Mouse (Mus musculus) adrenal gland, adult 8-10 months (tissue): ENCODE measurements around the gene Lpo. TPM values are rescaled to one million over a fixed set of nuclear protein-coding genes. Genes with fewer than 3 reads are reported as not detected.

Experiments
- DNase-seq: peaks from one replicate; pipeline ENCODE4 v3.0.0; 2022
- total RNA-seq, 4 experiments: library from RNA; stranded (reverse); gene quantifications; 2 replicates each; pipeline ENCODE4 v1.2.4; 2022

Gene Lpo
- total RNA-seq, 4 experiments from 2014 or later: not detected

DNA sequence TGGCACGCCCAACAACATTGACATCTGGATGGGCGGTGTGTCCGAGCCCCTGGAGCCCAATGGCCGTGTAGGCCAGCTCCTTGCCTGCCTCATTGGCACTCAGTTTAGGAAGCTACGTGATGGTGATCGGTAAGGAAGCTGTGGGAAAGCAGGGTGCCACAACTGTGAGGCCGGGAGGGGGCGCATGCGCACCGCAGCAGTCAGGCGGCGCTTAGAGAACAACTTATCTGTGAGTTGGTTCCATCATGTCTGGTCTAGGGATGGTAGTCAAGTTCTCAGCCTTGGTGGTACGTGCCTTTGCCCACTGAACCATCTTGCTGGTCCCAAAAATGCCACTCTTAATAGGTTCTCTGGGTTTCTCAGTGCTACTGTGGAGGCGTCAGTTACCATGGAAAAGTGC is 25.5 kb downstream of the Lpo start:
- DNase-seq: no peak

DNA sequence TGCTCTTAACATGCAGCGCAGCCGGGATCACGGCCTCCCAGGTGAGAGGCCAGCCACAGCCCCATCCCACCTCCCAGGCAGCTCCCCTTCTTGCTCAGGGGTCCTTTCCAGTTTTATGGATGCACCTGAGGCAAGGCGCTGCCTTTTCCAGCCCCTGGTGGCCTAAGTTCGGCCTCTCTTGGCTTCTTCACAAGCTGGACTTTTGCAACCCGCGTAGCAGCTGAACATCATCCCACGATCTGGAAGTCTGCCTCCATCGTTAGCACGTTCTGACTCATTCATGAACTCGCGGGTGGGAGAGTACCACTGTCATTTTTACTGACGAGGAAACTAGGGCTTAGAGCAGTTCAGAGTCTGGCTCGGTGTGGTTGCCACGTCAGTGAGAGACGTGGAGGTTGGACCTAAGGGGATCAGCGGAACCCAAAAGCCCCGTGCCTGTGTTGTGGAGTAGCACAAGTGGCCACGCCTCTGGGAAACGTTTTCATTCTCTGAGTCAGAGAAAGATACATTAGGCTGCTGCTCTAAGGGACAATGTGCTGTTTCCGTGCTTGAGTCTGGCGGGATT is 26.3 kb downstream of the Lpo start:
- no peak for DNase-seq

DNA sequence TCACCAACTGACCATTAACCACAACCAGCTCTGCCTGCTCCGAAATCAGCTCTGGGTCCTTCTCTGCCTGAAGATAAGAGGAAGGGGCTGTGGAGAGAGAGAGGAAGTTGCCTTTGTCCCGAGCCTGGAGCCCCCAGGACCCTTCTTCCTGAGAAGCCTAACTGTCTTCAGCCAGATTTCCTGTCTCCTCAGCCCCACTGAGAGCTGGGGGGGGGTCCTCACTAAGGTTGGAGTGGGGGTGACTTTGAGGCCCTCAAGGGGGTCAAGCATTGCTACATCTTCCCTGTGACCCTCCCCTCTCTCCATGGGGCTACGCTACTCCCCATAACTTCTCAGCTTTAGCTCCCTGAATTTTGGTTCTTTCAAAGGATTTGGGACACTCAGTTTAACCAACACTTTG is 34.6 kb downstream of the Lpo start, which contains the start of gene Mpo:
Gene Mpo (plus strand): TSS at position 122 of the 400 bp plus-strand sequence.
- no peak for DNase-seq

DNA sequence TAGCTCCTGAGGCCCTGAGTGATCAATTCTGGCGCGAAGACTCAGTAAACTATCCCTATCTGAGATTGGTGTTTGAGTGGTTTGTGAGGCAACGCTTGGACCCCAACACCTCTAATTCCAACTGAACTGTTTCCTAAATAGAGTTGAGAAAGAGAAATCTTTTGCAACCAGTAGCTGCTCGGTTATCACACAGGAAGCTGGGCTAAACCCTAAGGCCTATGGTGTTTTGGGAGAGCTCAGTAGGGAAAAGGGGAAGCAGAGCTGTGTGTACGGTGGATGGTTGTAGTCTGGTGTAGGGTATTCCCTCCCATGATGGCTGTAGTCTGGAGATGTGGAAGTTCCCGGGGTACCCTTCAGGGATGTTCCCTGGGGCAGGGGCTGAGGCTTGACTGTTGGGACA is 38.0 kb downstream of the Lpo start:
- no peak for DNase-seq

DNA sequence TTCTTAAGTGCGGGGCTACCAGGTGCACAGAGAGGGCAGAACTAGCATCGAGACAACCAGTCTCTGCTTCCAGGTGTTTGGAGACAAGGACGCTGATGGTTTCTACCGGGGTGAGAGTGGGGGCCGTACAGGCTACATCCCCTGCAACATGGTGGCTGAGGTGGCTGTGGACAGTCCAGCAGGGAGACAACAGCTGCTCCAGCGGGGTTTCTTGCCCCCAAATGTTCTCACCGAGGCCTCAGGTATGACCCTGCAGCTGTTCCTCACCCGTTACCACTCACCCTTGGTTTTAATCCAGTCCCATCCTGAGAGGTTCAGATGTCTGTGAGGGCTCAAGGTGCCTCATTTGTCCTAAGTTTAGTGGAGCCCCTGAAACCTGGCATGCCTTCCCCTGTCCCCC is 48.0 kb downstream of the Lpo start:
- DNase-seq: no peak

DNA sequence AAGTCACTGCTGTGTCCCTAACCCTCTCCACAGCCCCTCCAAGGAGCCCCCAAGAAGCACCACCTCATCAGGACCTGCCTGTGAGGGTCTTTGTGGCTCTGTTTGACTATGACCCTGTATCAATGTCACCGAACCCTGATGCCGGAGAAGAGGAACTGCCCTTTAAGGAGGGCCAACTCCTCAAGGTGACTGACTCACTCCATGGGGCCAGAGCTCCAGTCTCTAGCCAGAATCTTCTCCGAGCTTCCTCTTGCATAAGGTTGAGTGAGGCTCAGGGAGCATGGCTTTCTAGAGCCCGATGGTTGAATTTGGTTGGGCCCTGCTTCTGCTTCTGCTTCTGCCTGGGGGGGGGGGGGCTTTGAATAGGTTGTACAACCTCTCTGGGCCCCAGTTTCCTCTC is 48.7 kb downstream of the Lpo start:
- DNase-seq: no peak

DNA sequence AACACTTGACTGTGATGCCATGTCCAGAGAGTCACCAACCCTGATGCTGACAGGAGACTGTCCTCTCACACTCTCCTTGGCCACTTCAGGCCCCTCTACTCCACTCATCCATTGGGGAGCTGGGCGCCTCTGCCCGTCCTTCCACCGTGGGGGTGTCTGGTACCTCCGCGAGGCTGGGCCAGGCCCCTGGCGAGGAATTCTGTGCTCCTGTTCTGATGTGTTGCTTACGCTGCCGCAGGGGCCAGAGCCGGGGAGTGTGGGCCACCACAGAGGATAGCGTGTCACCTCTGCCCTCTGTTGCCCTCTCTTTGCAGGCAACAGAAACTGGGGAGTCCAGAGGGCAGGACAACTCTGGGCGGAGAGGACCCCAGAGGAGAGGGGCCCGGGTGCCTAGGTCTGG is 49.2 kb downstream of the Lpo start:
- no peak for DNase-seq

DNA sequence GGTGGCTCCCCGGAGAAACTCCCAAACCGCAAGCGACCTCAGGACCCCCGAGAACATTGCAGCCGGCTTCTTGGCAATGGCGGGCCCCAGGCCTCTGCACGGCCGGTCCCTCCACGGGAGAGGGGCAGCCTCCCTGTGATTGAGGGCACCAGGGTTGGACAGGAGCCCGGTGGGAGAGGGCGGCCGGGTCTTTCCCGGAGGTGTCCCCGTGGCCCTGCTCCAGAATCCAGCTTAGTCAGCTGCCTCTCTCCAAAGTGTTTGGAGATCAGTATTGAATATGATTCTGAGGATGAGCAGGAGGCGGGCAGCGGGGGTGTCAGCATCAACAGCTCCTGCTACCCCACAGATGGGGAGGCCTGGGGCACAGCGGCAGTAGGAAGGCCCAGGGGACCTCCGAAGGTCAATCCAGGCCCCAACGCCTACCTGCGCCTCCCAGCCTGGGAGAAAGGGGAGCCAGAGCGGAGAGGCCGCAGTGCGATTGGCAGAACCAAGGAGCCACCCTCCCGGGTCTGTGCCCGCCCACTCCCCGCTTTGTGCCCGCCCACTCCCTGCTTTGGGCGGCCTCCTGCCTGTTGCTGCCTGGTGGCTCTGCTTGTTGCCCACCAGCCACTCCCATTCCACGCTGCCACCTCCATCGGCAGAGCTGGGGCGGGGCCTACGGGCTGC is 49.9 kb downstream of the Lpo start:
- DNase-seq: no peak

DNA sequence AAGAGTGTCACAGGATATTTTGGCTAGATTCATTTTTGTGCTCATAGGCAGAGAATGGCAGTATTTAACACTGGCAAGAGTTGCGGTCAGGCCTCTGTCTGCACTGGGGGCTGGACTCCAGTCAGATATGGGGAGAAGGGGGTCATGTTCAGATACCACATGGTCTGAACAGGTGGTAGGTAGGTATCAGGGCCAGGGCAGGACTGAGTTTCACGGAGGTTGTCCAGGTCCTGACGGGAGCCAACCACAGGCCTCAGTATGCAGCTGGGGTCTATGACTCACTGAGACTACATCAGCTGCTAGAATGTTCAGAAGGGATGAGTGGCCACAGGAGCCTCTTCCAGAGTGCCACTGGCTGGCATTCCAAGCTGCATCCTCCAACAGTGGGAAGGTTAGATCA is 55.7 kb downstream of the Lpo start:
- DNase-seq: no peak

DNA sequence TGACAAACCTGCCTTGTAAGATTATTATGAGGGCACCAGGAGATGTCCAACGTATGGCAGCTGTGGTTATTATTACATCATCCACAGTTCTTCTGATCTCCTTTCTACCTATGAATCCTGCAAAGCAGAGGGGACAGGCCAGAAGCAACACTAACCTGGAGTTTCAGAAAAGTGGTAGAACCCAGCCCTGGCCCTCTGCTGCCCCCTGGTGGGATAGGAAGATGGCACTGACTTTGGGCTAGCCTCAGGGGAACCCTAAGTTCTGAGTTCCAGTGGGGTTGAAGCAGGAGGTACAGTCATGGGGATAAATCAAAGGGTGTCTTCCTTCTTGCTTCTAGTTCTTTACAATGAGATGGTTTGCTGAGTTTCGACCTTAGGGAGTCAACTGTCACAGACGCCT is 57.1 kb downstream of the Lpo start:
- DNase-seq: no peak

DNA sequence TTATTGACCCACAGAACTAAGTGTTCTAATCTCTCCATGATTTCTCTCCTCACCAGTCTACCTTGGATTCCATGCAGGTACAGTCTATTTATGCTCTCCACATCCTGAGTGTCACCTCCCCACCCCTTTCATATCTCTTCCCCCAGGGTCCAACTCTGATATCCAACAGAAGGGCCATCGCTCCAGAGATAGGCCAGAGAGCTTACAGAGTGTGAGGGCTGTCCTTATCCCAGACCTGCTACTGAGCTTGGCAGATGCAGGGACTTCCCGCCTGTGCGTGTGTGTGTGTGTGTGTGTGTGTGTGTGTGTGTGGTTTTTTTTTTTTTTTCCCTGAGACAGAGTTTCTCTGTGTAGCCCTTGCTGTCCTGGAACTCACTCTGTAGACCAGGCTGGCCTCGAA is 59.3 kb downstream of the Lpo start:
- DNase-seq: no peak

DNA sequence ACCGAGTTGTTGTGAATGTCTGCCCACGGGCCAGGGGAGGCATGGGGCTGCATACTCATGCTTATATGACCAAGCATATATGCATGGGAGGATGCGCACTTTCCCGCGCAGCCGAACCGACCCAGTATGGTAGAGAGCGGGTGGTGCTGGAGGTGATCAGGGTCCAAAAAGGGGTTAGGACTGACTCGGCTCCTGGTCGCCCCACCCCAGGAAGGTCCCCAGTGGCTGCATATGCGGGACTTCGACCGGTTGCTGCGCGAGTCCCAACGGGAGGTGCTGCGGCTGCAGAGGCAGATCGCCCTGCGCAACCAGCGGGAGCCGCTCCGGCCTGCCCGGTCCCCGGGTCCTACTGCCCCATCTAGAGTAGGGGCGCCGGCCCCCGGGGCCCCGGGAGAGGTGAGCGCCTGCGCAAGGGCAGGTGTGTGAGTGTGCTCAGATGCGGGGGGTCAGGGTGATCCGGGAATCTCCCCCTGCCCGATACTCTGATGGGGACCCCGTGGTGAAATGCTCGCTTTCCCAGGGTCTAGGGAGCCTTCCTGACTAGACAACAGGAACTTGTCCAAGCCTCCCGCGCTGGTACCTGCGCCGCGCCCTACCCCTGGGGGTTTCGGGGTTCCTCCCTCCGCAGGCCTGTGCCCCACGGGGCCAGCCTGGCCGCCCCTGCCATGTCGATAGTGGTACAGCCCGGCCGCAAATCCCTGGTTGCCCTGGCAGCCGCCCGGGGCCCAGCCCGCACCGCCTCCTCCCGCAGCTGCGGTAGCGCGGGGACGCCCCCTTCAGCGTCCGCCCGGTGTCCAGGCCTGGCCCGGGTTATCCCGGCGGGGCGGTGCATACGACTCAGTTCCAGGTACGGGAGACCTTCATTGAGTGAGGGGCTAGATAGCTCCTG is 63.9 kb downstream of the Lpo start:
- no peak for DNase-seq

DNA sequence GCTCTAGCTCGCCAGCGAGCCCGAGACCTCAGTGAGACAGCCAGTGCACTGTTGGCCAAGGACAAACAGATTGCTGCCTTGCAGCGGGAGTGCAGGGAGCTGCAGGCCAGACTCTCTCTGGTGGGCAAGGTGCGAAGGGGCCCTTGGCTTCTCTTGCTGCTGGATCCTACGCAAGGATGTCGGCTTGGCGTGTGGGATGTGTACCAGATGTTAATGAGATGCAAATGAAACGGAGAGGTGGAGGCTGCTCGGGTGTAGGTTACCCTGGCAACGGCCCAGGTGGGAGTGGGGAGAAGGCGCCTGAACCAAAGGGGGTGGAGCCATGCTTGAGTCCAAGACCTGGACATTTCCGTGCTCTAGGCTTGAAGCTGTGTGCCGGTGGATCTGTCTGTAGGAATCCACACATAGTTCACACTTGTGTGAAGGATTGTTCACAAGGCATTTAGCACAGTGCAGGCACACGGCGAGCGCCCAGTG is 64.5 kb downstream of the Lpo start:
- no peak for DNase-seq

DNA sequence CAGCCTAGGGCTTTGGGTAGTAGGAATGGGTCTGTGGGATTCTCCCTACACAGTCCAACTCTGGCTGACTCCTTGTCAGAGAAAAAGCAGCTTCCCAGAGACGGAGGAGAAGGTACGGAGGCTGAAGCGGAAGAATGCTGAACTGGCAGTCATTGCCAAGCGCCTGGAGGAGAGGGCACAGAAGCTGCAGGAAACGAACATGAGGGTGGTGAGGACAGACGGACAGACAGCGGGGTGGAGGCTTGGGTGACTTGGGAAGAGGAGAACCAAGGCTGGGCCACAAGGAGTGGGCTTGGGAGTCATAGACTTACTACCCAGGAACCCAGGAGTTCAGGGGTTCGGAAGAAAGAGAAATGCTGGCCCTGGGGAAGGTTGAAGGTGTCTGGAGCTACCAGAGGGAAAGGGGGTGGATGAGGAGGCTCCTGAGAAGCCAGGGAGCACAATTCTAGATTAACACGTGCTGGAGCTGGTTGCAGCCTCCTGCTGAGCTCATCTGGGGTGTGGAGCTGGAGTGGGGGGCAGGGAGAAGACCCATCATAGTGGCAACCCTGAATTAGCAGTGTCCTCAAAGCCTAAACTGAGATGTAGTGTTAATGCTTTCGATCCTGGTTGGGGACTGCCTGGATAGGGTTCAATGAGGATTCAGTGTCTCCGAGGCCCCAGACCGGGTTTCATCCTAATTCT is 65.2 kb downstream of the Lpo start:
- DNase-seq: no peak

DNA sequence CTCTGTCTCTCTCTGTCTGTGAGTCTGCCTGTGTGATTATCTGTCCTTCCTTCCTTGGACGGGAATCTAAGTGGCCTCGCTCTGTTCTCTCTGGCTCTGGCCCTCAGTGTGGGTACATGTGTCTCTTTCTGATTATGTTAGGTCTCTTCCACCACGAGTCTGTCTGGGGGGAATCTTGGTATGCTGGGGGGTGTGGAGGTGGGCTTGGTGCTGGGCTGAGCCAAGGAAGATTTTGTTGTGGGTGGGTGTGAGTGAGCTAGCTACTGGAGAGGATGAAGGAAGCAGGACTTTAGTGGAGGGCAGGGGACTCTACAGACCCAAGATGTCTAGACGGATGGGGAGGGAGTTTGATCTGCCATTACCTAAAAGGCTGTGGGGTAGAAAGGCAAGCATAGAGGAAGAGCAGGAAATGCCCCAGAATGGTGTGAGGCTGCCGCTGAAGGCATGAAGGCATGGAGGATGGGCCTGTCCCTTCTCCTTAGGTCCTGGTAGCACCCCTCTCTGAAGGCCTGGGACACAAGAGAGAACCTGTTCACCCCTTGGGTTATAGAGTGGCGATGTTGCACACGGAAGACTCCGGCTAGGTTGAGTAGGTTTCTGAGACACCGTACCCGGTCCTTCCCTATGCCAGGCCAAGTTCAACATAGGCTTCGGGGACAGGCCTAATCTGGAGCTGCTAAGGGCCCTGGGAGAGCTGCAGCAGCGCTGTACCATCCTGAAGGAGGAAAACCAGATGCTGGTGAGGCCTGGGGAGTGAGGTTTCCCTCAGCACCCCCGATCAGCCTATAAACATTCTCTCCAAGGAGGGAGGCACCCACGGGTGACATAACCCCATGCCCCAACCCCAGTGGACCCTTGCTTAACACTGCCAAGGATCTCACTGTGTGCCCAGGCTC is 66.0 kb downstream of the Lpo start:
- DNase-seq: no peak

DNA sequence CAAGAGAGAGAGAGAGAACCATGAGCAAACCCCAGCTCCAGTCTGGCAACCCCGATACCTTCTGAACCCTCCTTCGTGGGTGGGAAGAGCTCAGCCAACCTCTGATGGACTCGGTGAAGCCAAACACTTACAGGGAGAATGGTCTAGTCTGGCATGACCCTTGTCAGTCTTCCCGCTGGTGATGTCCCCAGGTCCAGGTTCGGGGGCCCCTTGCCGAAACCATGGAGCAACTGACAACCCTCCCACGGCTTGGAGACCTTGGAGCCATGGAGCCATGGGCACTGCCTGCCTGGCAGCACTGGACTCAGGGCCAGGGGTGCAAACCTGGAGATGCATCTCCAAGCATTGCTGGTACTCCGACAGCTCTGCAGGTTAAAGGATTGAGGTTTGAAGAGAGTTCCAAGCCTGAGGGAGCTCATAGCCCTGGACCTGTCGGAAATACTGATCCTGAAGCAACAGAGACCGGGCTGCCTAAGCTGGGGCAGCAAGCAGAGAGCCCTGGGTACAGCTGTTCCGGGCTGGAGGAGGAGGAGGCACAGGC is 66.8 kb downstream of the Lpo start:
- no peak for DNase-seq

DNA sequence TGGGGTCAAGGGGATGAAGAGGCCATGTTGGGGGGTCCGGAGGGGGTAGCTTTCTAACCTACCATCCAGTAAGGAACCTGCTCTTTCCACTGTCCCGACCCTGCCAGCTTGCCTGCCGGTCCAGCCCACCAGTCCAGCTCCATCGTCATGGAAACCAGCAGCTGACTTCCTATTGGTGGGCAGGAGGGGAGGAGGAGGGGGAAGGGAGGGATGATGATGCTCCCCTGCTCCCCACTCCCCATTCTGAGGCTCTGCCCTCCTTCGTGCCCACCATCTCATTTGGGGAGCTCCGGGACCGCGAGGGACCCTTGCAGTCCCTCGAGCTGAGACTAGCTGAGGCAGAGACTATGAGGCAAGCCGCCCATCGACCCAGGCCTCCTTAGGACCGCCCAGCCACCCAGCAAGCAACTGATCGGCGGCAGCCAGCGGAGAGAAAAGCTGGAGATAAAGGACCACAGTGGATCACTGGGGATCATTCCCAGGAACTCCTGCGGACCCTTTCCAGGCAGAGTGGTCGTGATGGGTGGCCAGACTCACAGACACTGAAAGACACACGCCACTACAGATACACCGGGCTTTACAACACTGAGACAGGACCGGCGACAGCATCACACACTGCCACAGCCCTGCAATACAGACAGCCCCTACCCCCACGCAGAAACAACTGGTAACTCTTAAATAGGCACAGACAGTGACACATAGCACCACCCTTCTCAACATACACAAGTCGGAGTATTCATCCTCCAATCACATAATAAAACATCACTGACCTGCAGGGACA is 67.6 kb downstream of the Lpo start, which contains the start of gene Tspoap1:
Gene Tspoap1 (plus strand): TSS at position 241 of the 781 bp plus-strand sequence.
- DNase-seq: no peak

DNA sequence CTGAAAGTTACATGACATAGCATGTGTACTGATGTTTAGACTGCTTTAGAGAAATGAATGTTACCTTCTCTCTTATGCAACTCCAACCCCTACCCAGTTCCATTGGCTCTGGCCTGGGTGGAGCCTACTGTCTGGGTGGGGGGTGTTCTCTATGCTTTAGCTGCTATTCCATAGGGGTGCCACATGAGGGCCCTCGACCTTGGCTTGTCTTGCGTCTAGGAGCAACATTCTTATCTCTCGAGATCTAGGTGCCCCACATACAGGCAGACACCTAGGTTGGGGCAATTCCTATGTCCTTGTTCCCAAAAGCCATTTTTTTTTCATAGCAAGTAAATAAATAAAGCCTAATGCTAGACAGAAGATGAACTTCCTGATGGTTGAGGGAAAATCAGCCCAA is 68.5 kb downstream of the Lpo start:
- no peak for DNase-seq

DNA sequence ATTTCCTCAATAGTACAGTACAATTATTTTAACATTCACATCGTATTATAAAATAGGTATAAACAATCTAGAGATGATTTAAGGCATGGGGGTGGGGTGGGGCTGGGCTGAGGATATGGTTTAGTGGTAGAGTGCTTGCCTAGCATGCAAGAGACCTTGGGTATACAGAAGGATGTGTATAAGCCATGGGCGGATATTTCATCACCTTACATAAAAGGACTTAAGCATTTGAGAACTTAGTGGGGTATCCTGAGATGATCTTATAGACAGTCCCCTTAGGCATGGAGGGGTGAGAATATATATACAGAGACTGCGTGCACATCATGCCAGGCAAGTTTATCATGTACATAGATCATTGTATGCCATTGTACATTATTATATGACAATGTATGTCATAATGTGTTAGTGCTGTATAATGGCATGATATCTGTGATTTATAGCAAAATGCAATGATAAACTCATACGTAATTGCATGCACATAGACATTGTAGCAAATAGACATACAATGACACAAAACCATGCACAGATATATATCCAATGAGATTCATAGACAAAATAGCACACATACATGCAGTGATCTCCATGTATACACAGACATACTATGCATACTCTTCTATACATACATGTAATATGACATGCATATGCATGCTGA is 69.0 kb downstream of the Lpo start:
- no peak for DNase-seq
